Mouse (Mus musculus) neural tube, embryonic 11.5 days (tissue): ENCODE results near the gene Slc38a5. TPM values are rescaled to one million over a fixed set of nuclear protein-coding genes. Genes with fewer than 3 reads are reported as not detected.
"Not testable (repeated sequence)": the region's sequence is repeated elsewhere in the genome, so short reads cannot be mapped to it uniquely, and the experiment has no call there.

Experiments
- ATAC-seq: fragments of 200-750 bp; cut with Nextera tagmentation; 2 replicates; pipeline ENCODE4 v1.8.0; 2017; ENCODE audit warnings: moderate number of reproducible peaks, mild to moderate bottlenecking, moderate TSS enrichment, moderate library complexity; ENCODE audit not compliant: insufficient read depth, low FRiP score, low TSS enrichment
- DNase-seq: peaks from one replicate; pipeline ENCODE4 v3.0.0-alpha.2; 2015; ENCODE audit warnings: low spot score
- H3K27ac ChIP-seq: fragments of 300-500 bp; sonication (generic); 2 replicates; pipeline ENCODE4 v1.5.1; 2014; ENCODE audit warnings: low read depth, mild to moderate bottlenecking, low read length
- H3K27me3 ChIP-seq: fragments of 300-500 bp; sonication (generic); 2 replicates; pipeline ENCODE4 v1.6.1; 2014; ENCODE audit warnings: mild to moderate bottlenecking, low read length, mixed read lengths; ENCODE audit not compliant: control insufficient read depth, insufficient read depth
- H3K36me3 ChIP-seq: fragments of 300-500 bp; sonication (generic); 2 replicates; pipeline ENCODE4 v1.6.1; 2014; ENCODE audit warnings: mild to moderate bottlenecking, low read length, moderate library complexity, mixed read lengths; ENCODE audit not compliant: control insufficient read depth, insufficient read depth
- H3K4me1 ChIP-seq: fragments of 300-500 bp; sonication (generic); 2 replicates; pipeline ENCODE4 v1.6.1; 2014; ENCODE audit warnings: low read length, mixed read lengths; ENCODE audit not compliant: control insufficient read depth, insufficient read depth
- H3K4me2 ChIP-seq: fragments of 300-500 bp; sonication (generic); 2 replicates; pipeline ENCODE4 v1.6.1; 2014; ENCODE audit warnings: low read depth, mild to moderate bottlenecking, moderate library complexity
- H3K4me3 ChIP-seq: fragments of 300-500 bp; sonication (generic); 2 replicates; pipeline ENCODE4 v1.5.1; 2014; ENCODE audit warnings: low read depth, low read length
- H3K9ac ChIP-seq: fragments of 300-500 bp; sonication (generic); 2 replicates; pipeline ENCODE4 v1.6.1; 2014; ENCODE audit warnings: mild to moderate bottlenecking, low read length
- H3K9me3 ChIP-seq: fragments of 300-500 bp; sonication (generic); 2 replicates; pipeline ENCODE4 v1.6.1; 2016; ENCODE audit warnings: low read length; ENCODE audit not compliant: control insufficient read depth
- WGBS: fragments of 180-500 bp; shearing (Covaris S2); extraction: QIAGEN DNeasy Blood & Tissue Kit; methylation state at CpG from one replicate; pipeline ENCODE4 v1.1.7; 2014; 5-methylcytosine and 5-hydroxymethylcytosine counted together
- polyA plus RNA-seq: library from polyadenylated mRNA; unstranded; fragments of >200 nt; fragmentation: Nextera tagmentation; extraction: Ambion mirVana; gene quantifications from 2 replicates; pipeline ENCODE4 v1.2.1, GENCODE M21; 2014

The Slc38a5 gene
- polyA plus RNA-seq, 1 experiment from 2014 or later = 4.5 TPM

GRCm38 (mm10) chrX:8264222-8264621 is 6.7 kb upstream of the Slc38a5 start:
- H3K9ac ChIP-seq = no peak overlapping the region
- H3K9me3 ChIP-seq = no peaks in the 10 kb centered on the region
- H3K4me2 ChIP-seq = no peak overlapping the region
- no peaks in the 10 kb centered on the region for H3K36me3 ChIP-seq
- DNase-seq = no peak
- no peaks in the 10 kb centered on the region for H3K27me3 ChIP-seq
- 85% methylated on average over 3 of the region's 3 CpGs for WGBS
- no peak overlapping the region for H3K4me3 ChIP-seq
- ATAC-seq = no peak
- H3K27ac ChIP-seq = no peak overlapping the region
- no peaks in the 10 kb centered on the region for H3K4me1 ChIP-seq

- H3K27me3 ChIP-seq = no peaks in the 10 kb centered on the region
- no peaks in the 10 kb centered on the region for H3K4me1 ChIP-seq
- H3K27ac ChIP-seq = no peak overlapping the region
- 30% methylated on average over 10 of the region's 10 CpGs for WGBS
- no peak overlapping the region for H3K4me2 ChIP-seq
- no peaks in the 10 kb centered on the region for H3K9me3 ChIP-seq
- H3K36me3 ChIP-seq = no peaks in the 10 kb centered on the region
- no peak for ATAC-seq
- H3K4me3 ChIP-seq = no peak overlapping the region
- H3K9ac ChIP-seq = no peak overlapping the region
- no peak for DNase-seq
These were observed 1.1 kb downstream of the Slc38a5 start for GRCm38 (mm10) chrX:8272000-8272399.

- WGBS = 94% methylated on average over 5 of the region's 5 CpGs
- H3K36me3 ChIP-seq = no peaks in the 10 kb centered on the region
These were observed 3.1 kb downstream of the Slc38a5 start for GRCm38 (mm10) chrX:8274056-8274455.

GRCm38 (mm10) chrX:8288621-8289020 is 17.7 kb downstream of the Slc38a5 start:
- ATAC-seq = no peak
- no peaks in the 10 kb centered on the region for H3K9me3 ChIP-seq
- H3K9ac ChIP-seq = no peak overlapping the region
- no peak overlapping the region for H3K27ac ChIP-seq
- no peaks in the 10 kb centered on the region for H3K27me3 ChIP-seq
- H3K4me3 ChIP-seq = no peak overlapping the region
- no peaks in the 10 kb centered on the region for H3K4me1 ChIP-seq
- H3K4me2 ChIP-seq = no peak overlapping the region
- no peak for DNase-seq
- 79% methylated on average over 5 of the region's 5 CpGs for WGBS
- no peaks in the 10 kb centered on the region for H3K36me3 ChIP-seq

More at GRCm38 (mm10) chrX:8274056-8274455, 3.1 kb downstream of the Slc38a5 start:
- DNase-seq (no peak), ATAC-seq (no peak)
- Histone ChIP-seq H3K27me3 (no peaks in the 10 kb centered on the region), H3K27ac (no peak overlapping the region), H3K4me2 (no peak overlapping the region), H3K4me3 (no peak overlapping the region), H3K9me3 (no peaks in the 10 kb centered on the region), H3K4me1 (no peaks in the 10 kb centered on the region), H3K9ac (no peak overlapping the region)

DNA sequence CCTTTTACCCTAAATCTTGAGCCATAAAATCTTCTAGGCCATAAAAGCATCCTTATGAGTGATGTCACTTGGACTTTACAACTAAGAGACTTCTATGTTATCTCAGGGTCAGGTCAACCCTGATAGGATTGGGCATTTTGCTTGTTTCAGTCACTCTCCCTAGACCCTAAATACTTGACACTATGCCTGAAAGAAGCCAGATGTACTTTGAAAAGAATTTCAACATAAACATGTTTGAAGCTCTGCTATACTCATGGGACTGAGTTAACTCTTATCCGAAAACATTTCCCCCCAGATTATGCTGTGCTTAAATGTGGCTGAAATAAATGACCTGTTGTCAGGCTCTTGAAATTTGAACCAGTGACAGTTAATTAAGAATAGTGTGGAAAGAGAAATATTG is 38.4 kb downstream of the Slc38a5 start:
- no peaks in the 10 kb centered on the region for H3K9me3 ChIP-seq
- DNase-seq (no peak), ATAC-seq (no peak)
- WGBS = 87% methylated on average over 1 of the region's 1 CpGs
- H3K36me3 ChIP-seq = no peaks in the 10 kb centered on the region
- no peak overlapping the region for H3K9ac ChIP-seq
- no peaks in the 10 kb centered on the region for H3K4me1 ChIP-seq
- no peak overlapping the region for H3K4me2 ChIP-seq
- no peak overlapping the region for H3K27ac ChIP-seq
- H3K27me3 ChIP-seq = no peaks in the 10 kb centered on the region
- no peak overlapping the region for H3K4me3 ChIP-seq

DNA sequence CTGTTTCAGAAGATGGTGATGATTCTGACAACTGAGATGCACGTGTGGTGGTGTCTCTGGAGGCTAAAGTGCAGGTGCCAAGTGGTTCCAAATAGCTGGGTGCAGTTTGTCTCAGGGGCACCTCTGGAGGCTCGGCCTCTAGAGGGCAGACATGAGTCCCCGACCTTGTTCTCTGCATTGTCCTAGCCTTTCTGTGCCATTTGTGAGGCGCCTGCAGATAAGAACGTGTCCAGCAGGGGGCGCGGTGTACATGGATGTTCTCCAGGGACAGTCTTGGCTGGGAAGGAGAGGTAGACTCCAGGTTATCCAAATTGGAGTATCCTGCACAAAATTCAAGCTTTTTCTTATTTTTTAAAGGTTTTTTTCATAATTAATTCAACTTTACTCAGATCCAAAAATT is 44.0 kb downstream of the Slc38a5 start:
- not testable (repeated sequence) for H3K9me3 ChIP-seq, H3K9ac ChIP-seq, H3K4me3 ChIP-seq, ATAC-seq, H3K36me3 ChIP-seq, H3K4me2 ChIP-seq, H3K27ac ChIP-seq, H3K4me1 ChIP-seq, H3K27me3 ChIP-seq, DNase-seq
- 12% methylated on average over 7 of the region's 7 CpGs for WGBS

- H3K27ac ChIP-seq = no peak within 1 kb of the TSS
- H3K9me3 ChIP-seq = 0 out of 2 replicates have a peak, but pooled peaks cover 3% of the 10 kb centered on the region
- H3K4me1 ChIP-seq = no peaks in the 10 kb centered on the region
- H3K9ac ChIP-seq = no peak within 1 kb of the TSS
- no peaks in the 10 kb centered on the region for H3K36me3 ChIP-seq
- DNase-seq (no peak), ATAC-seq (no peak)
- 58% methylated on average over 2 of the region's 2 CpGs for WGBS
- no peaks in the 10 kb centered on the region for H3K27me3 ChIP-seq
- H3K4me3 ChIP-seq = no peak within 1 kb of the TSS
- no peak within 1 kb of the TSS for H3K4me2 ChIP-seq
These were observed 56.2 kb downstream of the Slc38a5 start, which contains the start of gene Ssxb10 for GRCm38 (mm10) chrX:8327124-8327523. Gene Ssxb10 (plus strand): TSS chrX:8327424.

Other genes starting within 250 kb of the Slc38a5 start
- gene Suv39h1, start 196.4 kb upstream of the Slc38a5 start, polyA plus RNA-seq = 82.5 and 84.8 TPM in 2 replicates
- gene Was, start 180.6 kb upstream of the Slc38a5 start, polyA plus RNA-seq = 0.19 and 0.32 TPM in 2 replicates
- 25.6 and 27.3 TPM in 2 replicates for gene Wdr13, start 138.2 kb upstream of the Slc38a5 start, polyA plus RNA-seq
- 400 and 423 TPM in 2 replicates for gene Rbm3, start 125.3 kb upstream of the Slc38a5 start, polyA plus RNA-seq
- 13.5 and 14.8 TPM in 2 replicates for gene Tbc1d25, start 95.0 kb upstream of the Slc38a5 start, polyA plus RNA-seq
- 34.5 and 34.9 TPM in 2 replicates for gene Ebp, start 77.6 kb upstream of the Slc38a5 start, polyA plus RNA-seq
- 23.8 and 24.6 TPM in 2 replicates for gene Porcn, start 64.6 kb upstream of the Slc38a5 start, polyA plus RNA-seq
- 48.0 and 55.7 TPM in 2 replicates for gene Ftsj1, start 18.7 kb upstream of the Slc38a5 start, polyA plus RNA-seq
- not detected in 2 replicates for gene Ssxb10, start 56.3 kb downstream of the Slc38a5 start, polyA plus RNA-seq
- not detected in 2 replicates for gene Ssxb9, start 95.8 kb downstream of the Slc38a5 start, polyA plus RNA-seq
- not detected in 2 replicates for gene Ssxb1, start 142.2 kb downstream of the Slc38a5 start, polyA plus RNA-seq
- gene Ssxb2, start 190.6 kb downstream of the Slc38a5 start, polyA plus RNA-seq = not detected in 2 replicates